Mouse (Mus musculus): ENCODE measurements around the gene Rasal1. TPM values are rescaled to one million over a fixed set of nuclear protein-coding genes. Genes with fewer than 3 reads are reported as not detected.

Gene Rasal1
- polyA plus RNA-seq, 1 experiment from 2014 or later, result not detected

DNA sequence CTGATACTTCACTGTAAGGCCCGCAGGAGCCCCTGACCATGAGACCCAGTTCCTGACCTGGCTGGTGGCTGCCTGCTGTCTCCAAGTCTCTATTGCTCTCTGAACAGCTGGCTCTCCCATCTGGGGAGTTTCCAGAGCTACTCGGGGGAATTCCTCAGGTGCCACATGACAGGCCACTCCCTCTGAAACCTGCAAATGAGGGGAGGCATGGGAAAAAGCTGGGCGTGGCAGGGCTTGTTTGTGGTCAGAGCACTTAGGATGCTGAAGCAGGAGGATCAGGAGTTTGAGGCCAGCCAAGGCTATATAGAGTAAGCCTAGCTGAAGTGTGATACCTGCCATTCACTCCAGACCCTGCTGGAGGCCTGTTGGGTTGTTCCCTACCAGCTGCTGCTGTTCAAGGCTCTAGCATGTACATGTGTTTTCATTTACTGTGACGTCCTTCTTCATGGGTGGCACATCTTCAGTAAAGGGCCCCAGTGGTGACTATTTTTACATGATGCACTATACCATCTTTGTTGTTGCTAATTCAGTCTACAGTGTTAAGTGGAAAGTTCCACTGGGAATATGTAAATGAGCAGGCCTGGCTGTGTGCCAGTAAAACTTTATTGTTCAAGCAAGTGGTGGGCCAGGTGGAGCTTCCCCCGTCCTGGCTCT lies 26.3 kb upstream of the Rasal1 start:
- Histone ChIP-seq H3K4me2 (ENCODE audit: low read length) (no peak overlapping the region), H3K27ac (replicated peaks in 1 of 2; ENCODE audit: control insufficient read depth in 1 of 2, insufficient read depth in 1 of 2, low read depth in 2 of 2, low read length in 2 of 2) (0 out of 4 replicates have a peak overlapping the region, but pooled peaks of 1 of the 2 experiments have one; percentile 14), H3K27me3 (ENCODE audit: control insufficient read depth, insufficient read depth, low read length) (no peaks in the 10 kb centered on the region), H3K4me1 (ENCODE audit: control insufficient read depth in 2 of 2, insufficient read depth in 2 of 2, low read length in 2 of 2) (peaks cover 0 to 9% of the 10 kb centered on the region in 2 experiments; a peak in 1 of 4 replicates), H3K9me3 (ENCODE audit: control insufficient read depth, low read length) (no peaks in the 10 kb centered on the region), H3K9ac (ENCODE audit: low read length) (no peak overlapping the region), H3K36me3 (ENCODE audit: control insufficient read depth, insufficient read depth, low read length) (peaks cover 100% of the 10 kb centered on the region), H3K4me3 (ENCODE audit: control insufficient read depth in 1 of 2, insufficient read depth in 1 of 2, low read depth in 1 of 2, low read length in 2 of 2) (no peak overlapping the region)
- no peak for ATAC-seq (ENCODE audit: insufficient number of reproducible peaks, insufficient read depth, low FRiP score, low read depth)
- 70% methylated on average over 5 of the region's 5 CpGs for WGBS

GRCm38 (mm10) chr5:120624427-120624826 lies 24.2 kb upstream of the Rasal1 start:
- Histone ChIP-seq H3K27me3 (ENCODE audit: control insufficient read depth, insufficient read depth, low read length) (no peaks in the 10 kb centered on the region), H3K9ac (ENCODE audit: low read length) (no peak overlapping the region), H3K27ac (replicated peaks in 1 of 2; ENCODE audit: control insufficient read depth in 1 of 2, insufficient read depth in 1 of 2, low read depth in 2 of 2, low read length in 2 of 2) (no peak overlapping the region), H3K4me2 (ENCODE audit: low read length) (no peak overlapping the region), H3K36me3 (ENCODE audit: control insufficient read depth, insufficient read depth, low read length) (peaks cover 92% of the 10 kb centered on the region), H3K4me3 (ENCODE audit: control insufficient read depth in 1 of 2, insufficient read depth in 1 of 2, low read depth in 1 of 2, low read length in 2 of 2) (no peak overlapping the region), H3K9me3 (ENCODE audit: control insufficient read depth, low read length) (no peaks in the 10 kb centered on the region), H3K4me1 (ENCODE audit: control insufficient read depth in 2 of 2, insufficient read depth in 2 of 2, low read length in 2 of 2) (peaks cover 5 to 15% of the 10 kb centered on the region in 2 experiments)
- 96% methylated on average over 10 of the region's 10 CpGs for WGBS
- no peak for ATAC-seq (ENCODE audit: insufficient number of reproducible peaks, insufficient read depth, low FRiP score, low read depth)

DNA sequence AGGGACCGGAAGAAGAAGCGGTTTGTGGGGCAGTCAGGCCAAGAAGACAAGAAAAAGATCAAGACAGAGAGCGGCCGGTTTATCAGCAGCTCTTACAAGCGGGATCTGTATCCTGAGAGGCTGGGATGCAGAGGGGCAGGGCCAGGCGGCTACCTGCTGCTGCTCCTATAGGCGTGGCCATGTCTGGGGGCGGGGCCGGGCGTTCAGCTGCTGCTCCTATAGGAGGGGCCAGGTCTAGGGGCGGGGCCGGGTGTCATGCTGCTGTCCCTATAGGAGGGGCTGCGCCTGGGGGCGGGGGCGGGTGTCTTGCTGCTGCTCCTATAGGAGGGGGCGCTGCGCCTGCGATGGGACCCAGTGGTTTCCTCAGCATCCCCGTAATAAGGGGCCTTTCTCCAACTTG lies 22.2 kb upstream of the Rasal1 start:
- no peak for ATAC-seq (ENCODE audit: insufficient number of reproducible peaks, insufficient read depth, low FRiP score, low read depth)
- Histone ChIP-seq H3K4me3 (ENCODE audit: control insufficient read depth in 1 of 2, insufficient read depth in 1 of 2, low read depth in 1 of 2, low read length in 2 of 2) (no peak overlapping the region), H3K36me3 (ENCODE audit: control insufficient read depth, insufficient read depth, low read length) (peaks cover 72% of the 10 kb centered on the region), H3K9me3 (ENCODE audit: control insufficient read depth, low read length) (no peaks in the 10 kb centered on the region), H3K4me2 (ENCODE audit: low read length) (no peak overlapping the region), H3K9ac (ENCODE audit: low read length) (no peak overlapping the region), H3K27ac (replicated peaks in 1 of 2; ENCODE audit: control insufficient read depth in 1 of 2, insufficient read depth in 1 of 2, low read depth in 2 of 2, low read length in 2 of 2) (no peak overlapping the region), H3K27me3 (ENCODE audit: control insufficient read depth, insufficient read depth, low read length) (peaks cover 8% of the 10 kb centered on the region), H3K4me1 (ENCODE audit: control insufficient read depth in 2 of 2, insufficient read depth in 2 of 2, low read length in 2 of 2) (peaks cover 10 to 11% of the 10 kb centered on the region in 2 experiments)
- 49% methylated on average over 19 of the region's 19 CpGs for WGBS

- H3K4me2 ChIP-seq (ENCODE audit: low read length), result no peak overlapping the region
- 91% methylated on average over 15 of the region's 15 CpGs for WGBS
- ATAC-seq (ENCODE audit: insufficient number of reproducible peaks, insufficient read depth, low FRiP score, low read depth), result no peak
- H3K36me3 ChIP-seq (ENCODE audit: control insufficient read depth, insufficient read depth, low read length), result peaks cover 59% of the 10 kb centered on the region
- H3K27ac ChIP-seq (replicated peaks in 1 of 2; ENCODE audit: control insufficient read depth in 1 of 2, insufficient read depth in 1 of 2, low read depth in 2 of 2, low read length in 2 of 2), result no peak overlapping the region
- peaks cover 6 to 10% of the 10 kb centered on the region in 2 experiments for H3K4me1 ChIP-seq (ENCODE audit: control insufficient read depth in 2 of 2, insufficient read depth in 2 of 2, low read length in 2 of 2)
- no peak overlapping the region for H3K9ac ChIP-seq (ENCODE audit: low read length)
- H3K4me3 ChIP-seq (ENCODE audit: control insufficient read depth in 1 of 2, insufficient read depth in 1 of 2, low read depth in 1 of 2, low read length in 2 of 2), result no peak overlapping the region
- H3K27me3 ChIP-seq (ENCODE audit: control insufficient read depth, insufficient read depth, low read length), result peaks cover 8% of the 10 kb centered on the region
- H3K9me3 ChIP-seq (ENCODE audit: control insufficient read depth, low read length), result 0 out of 2 replicates have a peak, but pooled peaks cover 2% of the 10 kb centered on the region
Measured at GRCm38 (mm10) chr5:120627515-120628300, 20.9 kb upstream of the Rasal1 start.

DNA sequence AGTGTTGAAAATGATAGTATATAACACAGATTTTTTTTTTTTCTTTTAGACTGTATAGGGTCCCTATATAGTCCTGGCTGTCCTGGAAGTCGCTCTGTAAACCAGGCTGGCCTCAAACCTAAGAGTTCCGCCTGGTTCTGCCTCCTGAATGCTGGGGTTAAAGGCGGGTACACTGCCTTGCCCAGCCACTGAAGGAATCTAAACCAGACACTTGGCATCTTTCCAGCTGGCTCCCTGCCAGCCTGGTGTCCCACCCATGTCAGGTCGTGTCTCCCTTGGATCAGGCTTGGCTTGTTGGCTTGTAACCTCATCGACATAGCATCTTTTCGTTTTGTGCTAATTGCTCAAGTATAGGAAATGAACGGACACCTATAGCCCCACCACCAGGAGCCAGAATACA lies 20.0 kb upstream of the Rasal1 start:
- WGBS, result 40% methylated on average over 7 of the region's 7 CpGs
- Histone ChIP-seq H3K4me1 (ENCODE audit: control insufficient read depth in 2 of 2, insufficient read depth in 2 of 2, low read length in 2 of 2) (peaks cover 6 to 10% of the 10 kb centered on the region in 2 experiments; a peak in 3 of 4 replicates), H3K27me3 (ENCODE audit: control insufficient read depth, insufficient read depth, low read length) (peaks cover 8% of the 10 kb centered on the region), H3K4me3 (ENCODE audit: control insufficient read depth in 1 of 2, insufficient read depth in 1 of 2, low read depth in 1 of 2, low read length in 2 of 2) (no peak overlapping the region), H3K4me2 (ENCODE audit: low read length) (no peak overlapping the region), H3K9me3 (ENCODE audit: control insufficient read depth, low read length) (0 out of 2 replicates have a peak, but pooled peaks cover 2% of the 10 kb centered on the region), H3K9ac (ENCODE audit: low read length) (no peak overlapping the region), H3K36me3 (ENCODE audit: control insufficient read depth, insufficient read depth, low read length) (peaks cover 50% of the 10 kb centered on the region), H3K27ac (replicated peaks in 1 of 2; ENCODE audit: control insufficient read depth in 1 of 2, insufficient read depth in 1 of 2, low read depth in 2 of 2, low read length in 2 of 2) (no peak overlapping the region)
- ATAC-seq (ENCODE audit: insufficient number of reproducible peaks, insufficient read depth, low FRiP score, low read depth), result no peak

DNA sequence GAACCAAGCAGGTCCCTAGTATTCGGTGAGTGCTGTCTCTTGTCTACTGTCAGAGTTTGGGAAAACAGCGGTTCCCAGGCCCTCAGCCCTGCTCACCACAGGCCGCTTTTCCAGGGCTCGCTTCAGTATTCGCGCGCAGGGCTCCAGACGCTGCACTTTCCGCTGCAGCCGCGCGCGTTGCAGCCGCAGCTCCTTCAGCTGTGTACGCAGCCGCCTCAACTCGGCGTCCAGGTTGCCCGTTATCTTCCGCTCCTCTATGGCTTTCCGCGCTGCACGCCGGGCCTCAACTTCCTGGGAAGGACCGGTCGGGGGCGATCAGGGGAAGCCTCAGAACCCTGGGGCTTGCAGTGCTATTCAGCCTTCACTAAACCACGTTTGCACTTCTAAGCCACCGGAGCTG lies 17.5 kb upstream of the Rasal1 start:
- 4% methylated on average over 29 of the region's 29 CpGs for WGBS
- Histone ChIP-seq H3K36me3 (ENCODE audit: control insufficient read depth, insufficient read depth, low read length) (peaks cover 25% of the 10 kb centered on the region), H3K4me3 (ENCODE audit: control insufficient read depth in 1 of 2, insufficient read depth in 1 of 2, low read depth in 1 of 2, low read length in 2 of 2) (peak overlapping the region; percentile 19 to 32), H3K9ac (ENCODE audit: low read length) (peak overlapping the region; percentile 36), H3K4me1 (ENCODE audit: control insufficient read depth in 2 of 2, insufficient read depth in 2 of 2, low read length in 2 of 2) (peaks cover 6 to 10% of the 10 kb centered on the region in 2 experiments; a peak in 3 of 4 replicates), H3K27me3 (ENCODE audit: control insufficient read depth, insufficient read depth, low read length) (peaks cover 8% of the 10 kb centered on the region), H3K4me2 (ENCODE audit: low read length) (peak overlapping the region; percentile 57), H3K27ac (replicated peaks in 1 of 2; ENCODE audit: control insufficient read depth in 1 of 2, insufficient read depth in 1 of 2, low read depth in 2 of 2, low read length in 2 of 2) (no peak overlapping the region), H3K9me3 (ENCODE audit: control insufficient read depth, low read length) (peaks cover 6% of the 10 kb centered on the region; the same call in 1 of the 2 replicates)
- no peak for ATAC-seq (ENCODE audit: insufficient number of reproducible peaks, insufficient read depth, low FRiP score, low read depth)

GRCm38 (mm10) chr5:120631892-120632291 lies 16.7 kb upstream of the Rasal1 start:
- Histone ChIP-seq H3K27ac (replicated peaks in 1 of 2; ENCODE audit: control insufficient read depth in 1 of 2, insufficient read depth in 1 of 2, low read depth in 2 of 2, low read length in 2 of 2) (no peak overlapping the region), H3K4me3 (ENCODE audit: control insufficient read depth in 1 of 2, insufficient read depth in 1 of 2, low read depth in 1 of 2, low read length in 2 of 2) (no peak overlapping the region), H3K9ac (ENCODE audit: low read length) (no peak overlapping the region), H3K9me3 (ENCODE audit: control insufficient read depth, low read length) (peaks cover 6% of the 10 kb centered on the region; the same call in 1 of the 2 replicates), H3K36me3 (ENCODE audit: control insufficient read depth, insufficient read depth, low read length) (peaks cover 17% of the 10 kb centered on the region), H3K4me1 (ENCODE audit: control insufficient read depth in 2 of 2, insufficient read depth in 2 of 2, low read length in 2 of 2) (peaks cover 6 to 10% of the 10 kb centered on the region in 2 experiments; a peak in 3 of 4 replicates), H3K4me2 (ENCODE audit: low read length) (no peak overlapping the region), H3K27me3 (ENCODE audit: control insufficient read depth, insufficient read depth, low read length) (peaks cover 8% of the 10 kb centered on the region)
- WGBS, result 86% methylated on average over 5 of the region's 5 CpGs
- no peak for ATAC-seq (ENCODE audit: insufficient number of reproducible peaks, insufficient read depth, low FRiP score, low read depth)
